Mouse (Mus musculus) ES-E14 (cell line): ENCODE results near the gene Gm7982. TPM values are rescaled to one million over a fixed set of nuclear protein-coding genes. Genes with fewer than 3 reads are reported as not detected.
"Not testable (repeated sequence)": the region's sequence is repeated elsewhere in the genome, so short reads cannot be mapped to it uniquely, and the experiment has no call there.

Experiments
- DNase-seq: peaks from one replicate; pipeline ENCODE4 v3.0.0-alpha.2; 2013; ENCODE audit warnings: low read depth, low spot score
- H3K27ac ChIP-seq: 2 replicates; pipeline ENCODE4 v1.5.1; 2012; ENCODE audit warnings: low read depth, mild to moderate bottlenecking, low read length, moderate library complexity, mixed read lengths; ENCODE audit not compliant: poor library complexity, insufficient read depth, severe bottlenecking
- H3K36me3 ChIP-seq: 2 replicates; pipeline ENCODE4 v1.6.1; 2012; ENCODE audit warnings: mild to moderate bottlenecking, low read length, moderate library complexity, mixed read lengths; ENCODE audit not compliant: control insufficient read depth, poor library complexity, insufficient read depth, severe bottlenecking
- H3K4me1 ChIP-seq, 2 experiments: fragments of 150-350 bp in 1 of 2; sonication (generic) in 1 of 2; 2 replicates each; pipeline ENCODE4 v1.6.1; 2012; ENCODE audit warnings: low read length in 2 of 2, mild to moderate bottlenecking in 1 of 2, mixed read lengths in 1 of 2; ENCODE audit not compliant: control insufficient read depth in 2 of 2, insufficient read depth in 2 of 2, poor library complexity in 1 of 2
- H3K4me3 ChIP-seq, 2 experiments: fragments of 150-350 bp in 1 of 2; sonication (generic) in 1 of 2; 2 replicates each; pipeline ENCODE4 v1.5.1; 2012; ENCODE audit warnings: low read length in 2 of 2, low read depth in 1 of 2, mild to moderate bottlenecking in 1 of 2, mixed read lengths in 1 of 2; ENCODE audit not compliant: insufficient read depth in 1 of 2, poor library complexity in 1 of 2, severe bottlenecking in 1 of 2
- H3K9ac ChIP-seq: 2 replicates; pipeline ENCODE4 v1.6.1; 2012; ENCODE audit warnings: low read depth, mild to moderate bottlenecking, low read length, mixed read lengths; ENCODE audit not compliant: poor library complexity, insufficient read depth, severe bottlenecking
- H3K9me3 ChIP-seq: fragments of 150-350 bp; sonication (generic); 2 replicates; pipeline ENCODE4 v1.6.1; 2012; ENCODE audit warnings: low read depth, mild to moderate bottlenecking, low read length; ENCODE audit not compliant: control insufficient read depth, insufficient read depth
- in situ Hi-C, 2 experiments: fragments of 600-800 bp; cut with MboI; formaldehyde crosslinking; loops; one replicate each; pipeline ENCODE4 v1.15.1; 2025; ENCODE audit warnings: low sequenced_read_pairs in 2 of 2, inconsistent platforms in 1 of 2; ENCODE audit not compliant: unreplicated experiment in 2 of 2
- total RNA-seq: library from RNA; depleted of rRNA; stranded (reverse); fragments of 300-350 nt; gene quantifications from 2 replicates; pipeline ENCODE4 v1.2.3, GENCODE M21; 2012; rRNA removed

Gm7982 gene
- 0.58 and 1.5 TPM in 2 replicates for total RNA-seq

DNA sequence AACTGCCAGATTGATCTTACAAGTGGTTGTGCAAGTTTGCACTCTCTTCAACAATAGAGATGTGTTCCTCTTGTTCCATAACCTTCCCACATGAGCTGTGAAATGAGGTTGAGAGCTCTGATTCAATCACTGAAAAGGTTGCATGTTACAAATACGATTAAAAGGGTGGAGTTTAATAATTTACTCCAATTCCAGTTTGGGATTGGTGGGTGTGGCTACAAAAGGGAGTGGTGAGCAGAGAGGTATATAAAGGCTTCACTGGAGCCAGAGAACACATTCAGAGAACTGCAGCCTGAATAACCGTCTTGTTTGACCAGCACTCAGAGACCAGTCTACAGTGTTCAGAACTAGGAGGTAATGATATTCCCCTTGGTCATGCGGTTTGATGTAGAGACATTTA lies at the start of gene Gm7982:
Gene Gm7982 (plus strand): TSS at position 301 of the 400 bp plus-strand sequence.
- H3K4me3 ChIP-seq, H3K9ac ChIP-seq, DNase-seq, H3K4me1 ChIP-seq, H3K9me3 ChIP-seq, H3K36me3 ChIP-seq, in situ Hi-C loops, H3K27ac ChIP-seq: not testable (repeated sequence)

DNA sequence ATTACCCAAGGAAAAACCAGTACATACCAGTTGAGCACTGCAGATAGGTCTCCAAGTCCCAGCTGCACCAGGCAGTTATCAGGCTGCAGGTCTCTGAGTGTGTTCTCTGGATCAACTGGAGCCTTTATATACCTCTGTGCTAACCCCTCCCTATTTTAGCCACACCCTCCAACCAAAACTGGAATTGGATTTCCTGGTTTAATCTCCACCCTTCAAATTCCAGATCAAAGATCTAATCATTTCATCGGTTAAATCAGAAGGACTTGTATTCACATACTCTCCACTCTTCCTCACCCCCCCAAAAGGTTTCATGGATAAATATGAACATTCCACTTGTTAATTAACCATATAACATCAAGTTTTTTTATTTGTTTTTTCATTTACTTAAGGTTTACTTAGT lies 5.7 kb upstream of the Gm7982 start, which contains the start of gene Gm7978:
Gene Gm7978 (minus strand): TSS at position 101 of the 400 bp plus-strand sequence.
- H3K4me1 ChIP-seq, H3K27ac ChIP-seq, H3K9me3 ChIP-seq, H3K9ac ChIP-seq, in situ Hi-C loops, H3K4me3 ChIP-seq, DNase-seq, H3K36me3 ChIP-seq: not testable (repeated sequence)

DNA sequence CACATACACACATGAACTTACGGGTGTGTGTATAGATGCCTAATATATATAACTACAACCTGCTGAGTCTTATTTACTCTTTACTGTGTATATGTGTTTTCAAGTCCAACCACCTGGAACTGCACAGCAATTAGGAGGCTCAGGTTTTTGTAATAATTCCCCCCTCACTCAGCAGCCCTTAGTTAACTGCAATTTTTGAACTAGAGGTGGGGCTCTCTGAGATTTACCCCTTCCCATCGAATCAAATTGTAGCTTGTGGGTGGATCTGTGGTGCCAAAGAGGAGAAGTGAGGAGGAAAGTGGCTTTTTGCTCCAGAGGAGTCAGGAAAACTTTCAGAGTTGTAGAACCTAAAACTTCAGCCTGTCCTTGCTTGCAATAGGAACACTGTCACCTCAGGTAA lies 33.9 kb downstream of the Gm7982 start, which contains the start of gene E330014E10Rik:
Gene E330014E10Rik (plus strand): TSS at position 301 of the 400 bp plus-strand sequence.
- H3K4me1 ChIP-seq, H3K4me3 ChIP-seq, in situ Hi-C loops, H3K9ac ChIP-seq, H3K27ac ChIP-seq, DNase-seq, H3K36me3 ChIP-seq, H3K9me3 ChIP-seq: not testable (repeated sequence)

Other genes with a start within 250 kb of the Gm7982 start
- not detected in 2 replicates for gene Gm3286, start 231.3 kb upstream of the Gm7982 start, total RNA-seq
- gene Gm7971, start 147.1 kb upstream of the Gm7982 start, total RNA-seq, result 2.4 and 2.7 TPM in 2 replicates
- 1.0 and 1.3 TPM in 2 replicates for gene Gm7978, start 5.8 kb upstream of the Gm7982 start, total RNA-seq
- not detected in 2 replicates for gene E330014E10Rik, start 34.0 kb downstream of the Gm7982 start, total RNA-seq
- not detected in 2 replicates for gene Cxcl13, start 214.9 kb downstream of the Gm7982 start, total RNA-seq